Mouse (Mus musculus) erythroblast, adult 5-6 weeks (primary cell): ENCODE results near the gene Limk2. TPM values are rescaled to one million over a fixed set of nuclear protein-coding genes. Genes with fewer than 3 reads are reported as not detected.

Experiments
- ATAC-seq: replicated peaks from 2 replicates; pipeline ENCODE4 v1.8.0; 2016; ENCODE audit warnings: moderate number of reproducible peaks, mild to moderate bottlenecking, moderate TSS enrichment, inconsistent platforms; ENCODE audit not compliant: poor library complexity, low FRiP score, severe bottlenecking
- total RNA-seq, 2 experiments: library from RNA; stranded (forward) in 1 of 2; stranded (reverse) in 1 of 2; fragments of 150-400 nt in 1 of 2; fragments of 200-764, 138-1000 nt in 1 of 2; gene quantifications; 2 replicates each; pipeline versions ENCODE4 v1.2.3 to v1.2.4; 2015 to 2017; ENCODE audit warnings: low replicate concordance in 2 of 2

Limk2 gene
- total RNA-seq, 2 experiments from 2014 or later = 4.4 to 9.7 TPM

- no peak for ATAC-seq
Measured at GRCm38 (mm10) chr11:3417795-3418194, 8.8 kb upstream of the Limk2 start.

- no peak for ATAC-seq
Measured at GRCm38 (mm10) chr11:3416399-3416798, 7.4 kb upstream of the Limk2 start.

GRCm38 (mm10) chr11:3412111-3412510, 3.1 kb upstream of the Limk2 start:
- no peak for ATAC-seq

- ATAC-seq = peak; percentile 29; the same call in 1 of the 2 replicates
Measured at GRCm38 (mm10) chr11:3408131-3408996, 625 bp downstream of the Limk2 start.

GRCm38 (mm10) chr11:3404287-3405047, 4.5 kb downstream of the Limk2 start:
- no peak for ATAC-seq

- peak; percentile 84 for ATAC-seq
Measured at GRCm38 (mm10) chr11:3403024-3403423, 6.0 kb downstream of the Limk2 start.

- no peak for ATAC-seq
Measured at GRCm38 (mm10) chr11:3398318-3398717, 10.7 kb downstream of the Limk2 start.

- no peak for ATAC-seq
Measured at GRCm38 (mm10) chr11:3396562-3396961, 12.4 kb downstream of the Limk2 start.

GRCm38 (mm10) chr11:3396091-3396490, 12.9 kb downstream of the Limk2 start:
- ATAC-seq = no peak

GRCm38 (mm10) chr11:3394520-3394919, 14.5 kb downstream of the Limk2 start:
- no peak for ATAC-seq

GRCm38 (mm10) chr11:3392526-3392925, 16.5 kb downstream of the Limk2 start:
- ATAC-seq = no peak

- no peak for ATAC-seq
Measured at GRCm38 (mm10) chr11:3390789-3391188, 18.2 kb downstream of the Limk2 start.

GRCm38 (mm10) chr11:3389996-3390395, 19.0 kb downstream of the Limk2 start:
- no peak for ATAC-seq

GRCm38 (mm10) chr11:3387482-3388196, 21.4 kb downstream of the Limk2 start:
- no peak for ATAC-seq

- ATAC-seq = peak; percentile 93
Measured at GRCm38 (mm10) chr11:3386941-3387368, 22.0 kb downstream of the Limk2 start.

- ATAC-seq = no peak
Measured at GRCm38 (mm10) chr11:3382602-3383594, 26.1 kb downstream of the Limk2 start.

GRCm38 (mm10) chr11:3381148-3381814, 27.7 kb downstream of the Limk2 start:
- ATAC-seq = no peak

- ATAC-seq = no peak
Measured at GRCm38 (mm10) chr11:3379427-3379826, 29.6 kb downstream of the Limk2 start.

GRCm38 (mm10) chr11:3374741-3375140, 34.2 kb downstream of the Limk2 start:
- no peak for ATAC-seq
